Mouse (Mus musculus): ENCODE results near the gene Mydgf. TPM values are rescaled to one million over a fixed set of nuclear protein-coding genes. Genes with fewer than 3 reads are reported as not detected.

Gene Mydgf
- total RNA-seq, 2 experiments from 2014 or later, result 60.0 to 61.1 TPM

- DNase-seq, result no peak
Observed at GRCm38 (mm10) chr17:56144546-56144945, 39.2 kb downstream of the Mydgf start.

DNA sequence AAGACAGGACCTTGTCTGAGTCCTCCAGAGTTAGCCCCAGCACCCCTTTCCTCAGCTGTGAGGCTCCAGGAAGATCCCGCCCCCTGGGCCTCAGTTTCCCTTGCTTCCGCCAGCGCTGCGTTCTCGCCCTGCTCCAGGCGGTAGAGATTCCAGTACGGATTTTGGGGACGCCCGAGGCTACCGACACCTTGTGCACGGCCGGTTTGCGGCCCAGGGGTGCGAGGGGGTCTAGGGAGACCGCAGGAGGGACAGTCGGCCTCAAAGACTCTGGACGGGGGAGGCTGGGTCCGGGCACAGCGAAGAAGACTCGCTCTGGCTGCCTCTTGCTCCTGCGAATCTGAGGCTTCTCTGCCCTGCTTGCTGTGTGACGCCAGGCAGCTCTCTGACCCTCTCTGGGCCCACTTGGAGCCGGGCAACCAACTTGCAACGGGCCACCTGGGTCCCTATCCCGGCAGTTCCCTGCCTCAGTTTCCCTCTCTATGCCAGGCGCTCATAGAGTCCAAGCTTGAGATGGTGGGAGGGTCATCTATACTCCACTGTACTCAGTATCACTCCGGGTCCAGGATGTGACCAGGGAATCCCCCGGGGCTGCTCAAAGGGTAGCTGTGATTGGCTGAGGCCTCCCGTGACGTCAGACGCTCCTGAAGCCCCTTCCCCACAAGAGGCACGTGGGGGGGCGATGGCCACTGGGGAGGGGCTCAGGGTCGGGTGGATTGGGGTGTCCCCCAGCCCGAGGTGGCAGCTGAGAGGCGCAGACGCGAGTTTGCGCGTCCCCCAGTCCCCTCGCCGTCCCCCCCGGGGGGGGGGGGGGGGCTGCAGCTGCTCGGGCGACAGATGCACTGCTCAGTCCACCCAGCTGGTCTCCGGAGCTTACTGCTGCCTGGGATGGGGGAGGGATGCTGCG lies 41.8 kb downstream of the Mydgf start:
- DNase-seq, result peak in 1 of 2 experiments; percentile 57

GRCm38 (mm10) chr17:56139858-56140595 lies 43.7 kb downstream of the Mydgf start, which contains the start of gene Sema6b:
TSS of gene Sema6b (minus strand) at chr17:56140343.
- peak; percentile 74 to 79 for DNase-seq

DNA sequence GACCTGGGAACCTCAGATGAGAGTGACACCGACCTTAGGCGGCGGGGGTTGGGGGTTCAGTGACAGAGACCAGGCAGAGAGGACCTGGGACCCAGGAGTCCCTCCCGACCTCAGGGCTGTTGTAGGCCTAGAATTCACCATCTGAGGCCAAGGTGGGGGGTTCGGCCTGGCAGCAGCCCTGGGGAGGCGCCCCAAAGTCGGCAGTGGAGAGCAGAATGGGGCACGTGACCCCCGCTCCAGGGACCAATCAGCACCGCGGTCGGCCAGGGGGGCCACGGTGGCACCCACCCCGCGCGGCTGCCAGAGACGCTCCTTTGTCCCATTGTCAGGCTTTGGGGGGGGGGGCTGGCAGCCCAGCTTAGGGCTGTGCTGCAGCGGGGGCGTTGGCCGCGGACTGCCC lies 44.4 kb downstream of the Mydgf start:
- DNase-seq, result no peak

DNA sequence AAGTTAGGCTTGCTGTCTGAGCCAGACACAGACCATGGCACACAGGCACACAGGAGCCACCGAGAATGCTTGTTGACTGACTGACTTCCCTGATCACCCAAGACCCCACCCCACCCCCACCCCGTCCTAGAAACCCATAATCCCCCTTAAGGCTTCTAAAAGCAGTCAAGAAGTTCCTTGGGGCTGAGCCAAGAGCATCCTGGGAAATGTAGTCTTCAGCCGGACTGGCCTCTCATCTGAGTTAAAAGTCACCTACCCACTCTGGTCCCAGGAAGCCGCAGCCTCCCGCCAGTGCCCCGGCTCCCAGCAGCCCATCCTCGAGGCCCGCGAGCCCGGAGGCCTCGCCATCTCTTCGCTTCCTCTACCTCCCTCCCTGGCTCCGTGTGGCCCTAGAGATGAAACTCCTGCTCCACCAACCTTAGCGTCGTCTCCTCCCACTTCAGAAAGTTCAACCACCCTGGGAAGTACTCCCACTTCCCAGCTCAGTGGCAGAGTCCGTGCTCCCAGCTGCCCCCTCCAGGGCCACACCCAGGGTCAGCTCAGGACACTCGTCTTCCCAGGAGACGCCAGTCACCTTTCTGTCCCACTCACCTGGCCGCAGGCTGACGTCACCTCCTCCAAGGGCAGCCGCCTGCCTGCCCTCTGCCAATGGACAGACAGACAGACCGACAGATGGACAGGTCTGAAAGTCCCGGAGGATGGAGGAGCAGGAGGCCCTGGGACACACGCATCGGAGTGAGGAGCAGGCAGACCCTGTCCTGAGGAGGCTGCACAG lies 45.7 kb downstream of the Mydgf start:
- no peak for DNase-seq

- no peak for DNase-seq
Observed at GRCm38 (mm10) chr17:56136558-56136957, 47.2 kb downstream of the Mydgf start.

DNA sequence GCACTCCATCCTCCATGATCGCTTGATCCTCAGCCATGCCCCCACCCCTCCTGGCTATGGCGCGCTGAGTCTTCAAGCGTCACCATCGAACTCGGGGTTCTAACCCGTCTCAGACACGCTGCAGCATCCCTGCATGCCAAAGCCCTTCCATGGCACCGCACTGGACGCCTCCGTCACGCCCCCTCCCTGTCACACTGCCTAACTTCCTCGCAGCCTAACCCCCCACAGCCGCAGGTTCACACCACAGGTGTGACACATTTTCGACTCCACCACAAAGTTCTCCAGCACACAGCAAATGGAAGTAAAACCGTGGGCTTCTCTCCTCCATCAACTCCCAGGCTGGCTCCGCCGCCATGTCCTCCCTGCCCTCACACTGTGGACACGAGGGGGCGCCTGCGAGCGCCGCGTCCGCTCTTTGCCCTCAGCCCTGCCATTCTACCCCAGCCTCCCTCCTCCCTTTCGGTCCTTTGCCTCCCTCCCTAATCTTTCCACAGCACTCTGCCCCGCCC lies 49.2 kb downstream of the Mydgf start:
- peak; percentile 78 to 88 for DNase-seq

- peak; percentile 68 to 76 for DNase-seq
Observed at GRCm38 (mm10) chr17:56133457-56134363, 50.0 kb downstream of the Mydgf start.

- peak; percentile 62 to 73 for DNase-seq
Observed at GRCm38 (mm10) chr17:56132661-56133060, 51.1 kb downstream of the Mydgf start.

- DNase-seq, result peak; percentile 79 to 85
Observed at GRCm38 (mm10) chr17:56131814-56132213, 51.9 kb downstream of the Mydgf start.

DNA sequence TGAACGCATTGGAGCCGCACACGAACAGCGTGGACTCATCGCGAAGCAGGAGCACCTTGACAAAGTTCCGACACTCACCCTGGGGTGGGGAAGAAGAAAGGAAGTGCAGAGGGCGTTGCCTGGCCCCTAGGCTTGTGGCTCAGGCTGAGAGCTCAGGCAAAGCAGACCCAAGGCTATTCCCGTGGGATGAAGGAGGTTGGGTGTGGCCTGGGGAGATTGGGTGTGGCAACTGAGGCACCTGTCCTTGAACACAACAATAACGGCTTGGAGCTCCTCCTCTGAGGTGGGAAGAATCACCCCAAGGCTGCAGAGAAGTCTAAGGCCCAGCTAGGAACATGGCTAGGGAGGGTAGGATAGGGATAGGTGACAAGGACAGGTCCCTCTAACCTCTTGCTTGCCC lies 52.6 kb downstream of the Mydgf start:
- DNase-seq, result no peak

GRCm38 (mm10) chr17:56128246-56128645 lies 55.5 kb downstream of the Mydgf start:
- no peak for DNase-seq

DNA sequence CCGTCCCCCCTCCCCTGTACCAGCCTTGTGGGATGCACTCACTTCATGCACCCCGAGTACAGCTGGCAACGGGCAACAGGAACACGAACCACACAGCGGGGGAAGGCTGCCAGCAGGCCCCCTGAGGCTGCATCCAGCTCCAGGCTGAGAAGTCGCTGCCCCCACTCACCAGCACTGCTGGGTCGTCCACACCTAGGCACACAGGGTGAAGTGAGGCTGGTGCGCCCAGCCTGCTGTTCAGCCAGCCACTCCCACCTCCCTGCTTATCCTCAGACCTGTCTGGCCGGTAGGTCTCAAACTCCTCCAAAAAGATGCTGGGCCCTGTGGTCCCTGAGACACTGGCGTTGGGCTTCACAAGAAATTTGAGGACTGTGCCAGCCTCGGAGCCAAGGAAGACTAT lies 57.5 kb downstream of the Mydgf start:
- DNase-seq, result no peak

Small RNA genes within 50 kb of the gene (microRNA-seq; reads per million reads assigned to microRNA genes)
- gene Gm44397, result not detected

Other genes starting within 250 kb of the Mydgf start
- 1 to 10 TPM; 3.3 to 4.0 TPM for gene Zfp119b, start 234.4 kb downstream of the Mydgf start, total RNA-seq (2021)
- gene Ebi3, start 231.3 kb downstream of the Mydgf start, total RNA-seq (2021), result 1 to 10 TPM; 1.1 to 1.5 TPM
- 10 to 100 TPM; 13.1 to 15.8 TPM for gene Yju2, start 224.8 kb downstream of the Mydgf start, total RNA-seq (2021)
- under 1 TPM; 0.50 to 0.99 TPM for gene Shd, start 213.5 kb downstream of the Mydgf start, total RNA-seq (2021)
- 1 to 10 TPM; 1.1 to 1.3 TPM for gene Fsd1, start 197.4 kb downstream of the Mydgf start, total RNA-seq (2021)
- gene Stap2, start 178.3 kb downstream of the Mydgf start, total RNA-seq (2021), result 1 to 10 TPM; 5.1 to 7.6 TPM
- 100 to 1,000 TPM in 1 of 2 experiments, 10 to 100 TPM in 1; 79.6 to 104 TPM for gene Mpnd, start 178.2 kb downstream of the Mydgf start, total RNA-seq (2021)
- gene Sh3gl1, start 147.3 kb downstream of the Mydgf start, total RNA-seq (2021), result 10 to 100 TPM; 49.0 to 49.7 TPM
- gene Chaf1a, start 143.5 kb downstream of the Mydgf start, total RNA-seq (2021), result 1 to 10 TPM; 3.5 to 4.7 TPM
- 10 to 100 TPM; 73.3 to 86.1 TPM for gene Ubxn6, start 108.9 kb downstream of the Mydgf start, total RNA-seq (2021)
- gene Hdgfl2, start 104.3 kb downstream of the Mydgf start, total RNA-seq (2021), result 10 to 100 TPM; 59.9 to 62.0 TPM
- gene Plin4, start 74.1 kb downstream of the Mydgf start, total RNA-seq (2021), result 10 to 100 TPM; 75.1 to 86.5 TPM
- gene Plin5, start 66.3 kb downstream of the Mydgf start, total RNA-seq (2021), result 10 to 100 TPM; 36.7 to 62.1 TPM
- 10 to 100 TPM; 15.5 to 31.3 TPM for gene Lrg1, start 61.9 kb downstream of the Mydgf start, total RNA-seq (2021)
- gene Sema6b, start 43.6 kb downstream of the Mydgf start, total RNA-seq (2021), result 10 to 100 TPM in 1 of 2 experiments, 1 to 10 TPM in 1; 6.4 to 10.0 TPM
- 1 to 10 TPM; 3.9 to 4.0 TPM for gene Tnfaip8l1, start 21.4 kb downstream of the Mydgf start, total RNA-seq (2021)
- 10 to 100 TPM; 35.5 to 41.0 TPM for gene Dpp9, start 35.0 kb upstream of the Mydgf start, total RNA-seq (2021)
- gene Fem1a, start 72.9 kb upstream of the Mydgf start, total RNA-seq (2021), result 10 to 100 TPM; 28.7 to 30.8 TPM
- 10 to 100 TPM; 21.1 to 23.1 TPM for gene Ticam1, start 92.9 kb upstream of the Mydgf start, total RNA-seq (2021)
- 100 to 1,000 TPM in 1 of 2 experiments, 10 to 100 TPM in 1; 51.4 to 106 TPM for gene Plin3, start 109.0 kb upstream of the Mydgf start, total RNA-seq (2021)
- gene Arrdc5, start 116.4 kb upstream of the Mydgf start, total RNA-seq (2021), result not detected
- gene Uhrf1, start 119.4 kb upstream of the Mydgf start, total RNA-seq (2021), result 1 to 10 TPM; 5.9 to 9.4 TPM
- gene Kdm4b, start 142.1 kb upstream of the Mydgf start, total RNA-seq (2021), result 10 to 100 TPM; 38.1 to 39.9 TPM